Mouse (Mus musculus) embryonic fibroblast, embryonic 13.5 days (primary cell): ENCODE data around the gene Oas3.

ENCODE experiments used
- CTCF ChIP-seq: IDR thresholded peaks from 2 replicates; pipeline ENCODE4 v1.5.1; 2011; ENCODE audit warnings: mild to moderate bottlenecking, control low read depth, low read length, moderate library complexity, borderline replicate concordance; ENCODE audit not compliant: insufficient read depth
- POLR2A ChIP-seq: IDR thresholded peaks from 2 replicates; pipeline ENCODE4 v1.6.1; 2011; ENCODE audit warnings: low read depth, mild to moderate bottlenecking, control low read depth, low read length, moderate library complexity

DNA sequence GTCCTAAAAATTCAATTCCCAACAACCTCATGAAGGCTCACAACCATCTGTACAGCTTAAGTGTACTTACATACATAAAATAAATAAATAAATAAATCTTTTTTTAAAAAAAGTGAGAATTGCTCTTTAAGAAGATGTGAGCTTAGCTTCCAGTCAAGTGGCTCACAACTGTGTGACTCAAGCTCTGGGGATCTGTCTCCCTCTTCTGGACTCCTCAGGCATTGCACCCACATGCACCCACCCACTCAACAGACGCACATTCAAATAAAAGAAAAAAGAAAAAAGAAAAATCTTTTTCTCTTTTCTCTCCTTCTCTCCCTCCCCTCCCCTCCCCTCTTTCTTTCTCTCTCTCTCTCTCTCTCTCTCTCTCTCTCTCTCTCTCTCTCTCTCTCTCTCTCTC lies 4.2 kb upstream of the Oas3 start:
- TF ChIP-seq POLR2A, result no peak
- no peak for TF ChIP-seq CTCF
